Mouse (Mus musculus) midbrain, embryonic 10.5 days (tissue): ENCODE results near the gene Mogs. TPM values are rescaled to one million over a fixed set of nuclear protein-coding genes. Genes with fewer than 3 reads are reported as not detected.

ENCODE experiments used
- DNase-seq: peaks from one replicate; pipeline ENCODE4 v3.0.0-alpha.2; 2017; ENCODE audit warnings: low spot score
- H3K27ac ChIP-seq: fragments of 300-500 bp; sonication (generic); replicated peaks from 2 replicates; pipeline ENCODE4 v1.5.1; 2016; ENCODE audit warnings: mild to moderate bottlenecking
- H3K27me3 ChIP-seq: fragments of 300-500 bp; sonication (generic); 2 replicates; pipeline ENCODE4 v1.6.1; 2016; ENCODE audit warnings: low read depth, mild to moderate bottlenecking; ENCODE audit not compliant: poor library complexity, severe bottlenecking
- H3K36me3 ChIP-seq: fragments of 300-500 bp; sonication (generic); 2 replicates; pipeline ENCODE4 v1.6.1; 2016; ENCODE audit warnings: mild to moderate bottlenecking, moderate library complexity
- H3K4me1 ChIP-seq: fragments of 300-500 bp; sonication (generic); 2 replicates; pipeline ENCODE4 v1.6.1; 2016
- H3K4me3 ChIP-seq: fragments of 300-500 bp; sonication (generic); 2 replicates; pipeline ENCODE4 v1.5.1; 2016; ENCODE audit warnings: mild to moderate bottlenecking, moderate library complexity
- H3K9me3 ChIP-seq: fragments of 300-500 bp; sonication (generic); replicated peaks from 2 replicates; pipeline ENCODE4 v1.6.1; 2016; ENCODE audit warnings: mild to moderate bottlenecking
- WGBS: fragments of 180-500 bp; shearing (Covaris S2); methylation state at CpG from one replicate; pipeline ENCODE4 v1.1.7; 2016; 5-methylcytosine and 5-hydroxymethylcytosine counted together
- polyA plus RNA-seq: library from polyadenylated mRNA; unstranded; fragments of >200 nt; fragmentation: Nextera tagmentation; extraction: Ambion mirVana; gene quantifications from 2 replicates; pipeline ENCODE4 v1.2.1, GENCODE M21; 2016

Mogs gene
- 31.8 and 33.7 TPM in 2 replicates for polyA plus RNA-seq

GRCm38 (mm10) chr6:83115011-83115671 is at the start of gene Mogs:
Mogs (plus strand) TSS chr6:83115496.
- 1% methylated on average over 49 of the region's 58 CpGs for whole genome bisulfite sequencing
- Histone ChIP-seq H3K27ac (peak within 1 kb of the TSS; percentile 90), H3K4me1 (peaks cover 53% of the 10 kb centered on the region)

GRCm38 (mm10) chr6:83065995-83066394 is 49.3 kb upstream of the Mogs start:
- DNase-seq: no peak
- H3K36me3 ChIP-seq: no peaks in the 10 kb centered on the region
- no peak overlapping the region for H3K4me3 ChIP-seq
- peaks cover 100% of the 10 kb centered on the region for H3K27me3 ChIP-seq
- H3K4me1 ChIP-seq: peaks cover 34% of the 10 kb centered on the region
- WGBS: 35% methylated on average over 8 of the region's 8 CpGs
- H3K9me3 ChIP-seq: no peaks in the 10 kb centered on the region
- H3K27ac ChIP-seq: no peak overlapping the region

More at GRCm38 (mm10) chr6:83115011-83115671, at the start of gene Mogs:
- peak within 1 kb of the TSS; percentile 89 for H3K4me3 ChIP-seq
- no peaks in the 10 kb centered on the region for H3K9me3 ChIP-seq
- peaks cover 47% of the 10 kb centered on the region for H3K36me3 ChIP-seq
- no peaks in the 10 kb centered on the region for H3K27me3 ChIP-seq
- DNase-seq: peak; percentile 95

- Histone ChIP-seq H3K4me3 (no peak overlapping the region), H3K9me3 (no peaks in the 10 kb centered on the region), H3K27me3 (peaks cover 100% of the 10 kb centered on the region), H3K27ac (no peak overlapping the region), H3K4me1 (peaks cover 38% of the 10 kb centered on the region), H3K36me3 (no peaks in the 10 kb centered on the region)
- WGBS: 28% methylated on average over 6 of the region's 6 CpGs
- no peak for DNase-seq
Observed at GRCm38 (mm10) chr6:83066441-83066840, 48.9 kb upstream of the Mogs start.

GRCm38 (mm10) chr6:83068221-83068620 is 47.1 kb upstream of the Mogs start:
- Histone ChIP-seq H3K4me1 (peaks cover 42% of the 10 kb centered on the region), H3K27me3 (peaks cover 100% of the 10 kb centered on the region), H3K4me3 (peak overlapping the region; percentile 38; the same call in 1 of the 2 replicates), H3K36me3 (no peaks in the 10 kb centered on the region), H3K9me3 (no peaks in the 10 kb centered on the region), H3K27ac (no peak overlapping the region)
- 3% methylated on average over 8 of the region's 8 CpGs for WGBS
- DNase-seq: no peak

GRCm38 (mm10) chr6:83068706-83069487 is 46.4 kb upstream of the Mogs start:
- H3K4me1 ChIP-seq: peaks cover 42% of the 10 kb centered on the region
- peak; percentile 55 for DNase-seq
- H3K4me3 ChIP-seq: peak overlapping the region; percentile 41
- no peaks in the 10 kb centered on the region for H3K9me3 ChIP-seq
- no peaks in the 10 kb centered on the region for H3K36me3 ChIP-seq
- under 1% methylated on average over 81 of the region's 81 CpGs for WGBS
- no peak overlapping the region for H3K27ac ChIP-seq
- H3K27me3 ChIP-seq: peaks cover 100% of the 10 kb centered on the region

GRCm38 (mm10) chr6:83069488-83070246 is 45.6 kb upstream of the Mogs start:
- H3K4me3 ChIP-seq: peak overlapping the region; percentile 41
- peaks cover 100% of the 10 kb centered on the region for H3K27me3 ChIP-seq
- DNase-seq: peak; percentile 62
- H3K36me3 ChIP-seq: no peaks in the 10 kb centered on the region
- no peaks in the 10 kb centered on the region for H3K9me3 ChIP-seq
- peaks cover 38% of the 10 kb centered on the region for H3K4me1 ChIP-seq
- H3K27ac ChIP-seq: no peak overlapping the region
- 1% methylated on average over 69 of the region's 69 CpGs for WGBS

- Histone ChIP-seq H3K9me3 (no peaks in the 10 kb centered on the region), H3K4me1 (peaks cover 37% of the 10 kb centered on the region), H3K27ac (no peak within 1 kb of the TSS), H3K4me3 (peak within 1 kb of the TSS; percentile 41), H3K27me3 (peaks cover 100% of the 10 kb centered on the region), H3K36me3 (no peaks in the 10 kb centered on the region)
- 0% methylated on average over 10 of the region's 10 CpGs for WGBS
- no peak for DNase-seq
Observed at GRCm38 (mm10) chr6:83070247-83070310, 45.2 kb upstream of the Mogs start, which contains the start of gene Tlx2. Tlx2 (minus strand) TSS chr6:83070293.

GRCm38 (mm10) chr6:83070311-83071219 is 44.7 kb upstream of the Mogs start:
- peak; percentile 72 for DNase-seq
- under 1% methylated on average over 58 of the region's 58 CpGs for WGBS
- Histone ChIP-seq H3K27ac (no peak overlapping the region), H3K36me3 (no peaks in the 10 kb centered on the region), H3K4me1 (peaks cover 37% of the 10 kb centered on the region), H3K4me3 (peak overlapping the region; percentile 41), H3K9me3 (no peaks in the 10 kb centered on the region), H3K27me3 (peaks cover 100% of the 10 kb centered on the region)

GRCm38 (mm10) chr6:83071220-83071619 is 44.1 kb upstream of the Mogs start:
- H3K4me3 ChIP-seq: peak overlapping the region; percentile 41

GRCm38 (mm10) chr6:83074979-83075378 is 40.3 kb upstream of the Mogs start:
- Histone ChIP-seq H3K27ac (no peak overlapping the region), H3K4me1 (peaks cover 42% of the 10 kb centered on the region), H3K27me3 (peaks cover 77% of the 10 kb centered on the region), H3K4me3 (no peak overlapping the region), H3K36me3 (peaks cover 3% of the 10 kb centered on the region), H3K9me3 (no peaks in the 10 kb centered on the region)
- DNase-seq: no peak
- WGBS: 17% methylated on average over 2 of the region's 2 CpGs

More at GRCm38 (mm10) chr6:83071220-83071619, 44.1 kb upstream of the Mogs start:
- Histone ChIP-seq H3K4me1 (peaks cover 37% of the 10 kb centered on the region), H3K27me3 (peaks cover 100% of the 10 kb centered on the region), H3K27ac (no peak overlapping the region), H3K36me3 (no peaks in the 10 kb centered on the region), H3K9me3 (no peaks in the 10 kb centered on the region)
- WGBS: 0% methylated on average over 20 of the region's 24 CpGs
- DNase-seq: peak; percentile 43

- Histone ChIP-seq H3K27ac (peak within 1 kb of the TSS; percentile 97), H3K36me3 (peaks cover 27% of the 10 kb centered on the region), H3K4me3 (peak within 1 kb of the TSS; percentile 84), H3K9me3 (no peaks in the 10 kb centered on the region), H3K4me1 (peaks cover 24% of the 10 kb centered on the region), H3K27me3 (peaks cover 75% of the 10 kb centered on the region)
- no peak for DNase-seq
- WGBS: under 1% methylated on average over 54 of the region's 54 CpGs
Observed at GRCm38 (mm10) chr6:83077630-83078323, 37.5 kb upstream of the Mogs start, which contains the start of gene Pcgf1. Pcgf1 (plus strand) TSS chr6:83077869.
